22 mouse cellular contexts compared by ENCODE assay signal in genomic region chr8:13206290-13206689, GRCm38 (mm10). TPM values are rescaled to one million over a fixed set of nuclear protein-coding genes. Genes with fewer than 3 reads are reported as not detected.
DNase-seq lines count a peak whose midpoint lies in the region; ATAC-seq and TF ChIP-seq lines count a peak whose summit lies in the region.
"Had no signal": no experiment of that assay in that cellular context is flagged by ENCODE, and none has a peak within 500 bp of the region (broad histone marks: within the 10 kb centered on the region; RNA-seq: fewer than 3 reads in every experiment).

No protein-coding gene starts in this region.

- 31% methylated on average over 5 of the region's 5 CpGs for WGBS in liver, embryonic 13.5 days (ENCODE audit: insufficient replicate concordance)
- WGBS in stomach, postnatal 0 days: 28% methylated on average over 5 of the region's 5 CpGs

- no peaks in the 10 kb centered on the region for H3K27me3 ChIP-seq in megakaryocyte, embryonic 14.5 days (replicated peaks)
- H3K27me3 ChIP-seq in liver, embryonic 13.5 days: no peaks in the 10 kb centered on the region
- H3K27me3 ChIP-seq in stomach, postnatal 0 days (ENCODE audit: control insufficient read depth, insufficient read depth, low read length): no peaks in the 10 kb centered on the region

- no peak for ATAC-seq in megakaryocyte, adult 5-6 weeks (ENCODE audit: poor library complexity, severe bottlenecking)
- ATAC-seq in liver, embryonic 13.5 days (ENCODE audit: low read depth): no peak
- ATAC-seq in stomach, postnatal 0 days (ENCODE audit: low FRiP score, low TSS enrichment): peak; percentile 73
- ATAC-seq: activated CD4-positive, CD25-positive, alpha-beta regulatory T cell, adult 4 months had no signal

- peak overlapping the region; percentile 90 for H3K27ac ChIP-seq in liver, embryonic 13.5 days
- peak overlapping the region; percentile 84 for H3K27ac ChIP-seq in stomach, postnatal 0 days (replicated peaks)
- H3K27ac ChIP-seq: embryonic facial prominence, embryonic 15.5 days; forebrain, embryonic 12.5 days; hindbrain, embryonic 15.5 days; limb, embryonic 12.5 days; lung, embryonic 15.5 days had no signal

- H3K36me3 ChIP-seq in megakaryocyte, embryonic 14.5 days (replicated peaks; ENCODE audit: low read length): peaks cover 24% of the 10 kb centered on the region
- peaks cover 9% of the 10 kb centered on the region; the same call in 1 of the 2 replicates for H3K36me3 ChIP-seq in liver, embryonic 13.5 days
- H3K36me3 ChIP-seq in stomach, postnatal 0 days (ENCODE audit: control insufficient read depth, insufficient read depth, low read length): no peaks in the 10 kb centered on the region
- H3K36me3 ChIP-seq: embryonic facial prominence, embryonic 15.5 days; forebrain, embryonic 12.5 days; hindbrain, embryonic 15.5 days; limb, embryonic 12.5 days; lung, embryonic 15.5 days had no signal

- peak overlapping the region; percentile 18 for H3K4me3 ChIP-seq in megakaryocyte, embryonic 14.5 days (replicated peaks)
- no peak overlapping the region for H3K4me3 ChIP-seq in liver, embryonic 13.5 days (replicated peaks)
- no peak overlapping the region for H3K4me3 ChIP-seq in stomach, postnatal 0 days (ENCODE audit: low read depth, low read length)
- H3K4me3 ChIP-seq: embryonic facial prominence, embryonic 15.5 days; forebrain, embryonic 12.5 days; hindbrain, embryonic 15.5 days; limb, embryonic 12.5 days; lung, embryonic 15.5 days had no signal

- TF ChIP-seq EP300 in stomach, postnatal 0 days (optimal IDR thresholded peaks at IDR 0.05): no peak

- peak overlapping the region; percentile 64 for H3K4me2 ChIP-seq in liver, embryonic 13.5 days
- H3K4me2 ChIP-seq in stomach, postnatal 0 days (replicated peaks; ENCODE audit: low read depth): no peak overlapping the region
- H3K4me2 ChIP-seq: embryonic facial prominence, embryonic 15.5 days; forebrain, embryonic 12.5 days; heart, embryonic 11.5 days; hindbrain, embryonic 15.5 days; limb, embryonic 12.5 days; lung, embryonic 15.5 days had no signal

- peak overlapping the region; percentile 53; the same call in 1 of the 2 replicates for H3K9ac ChIP-seq in liver, embryonic 13.5 days
- H3K9ac ChIP-seq in stomach, postnatal 0 days (ENCODE audit: low read length): no peak overlapping the region
- H3K9ac ChIP-seq: embryonic facial prominence, embryonic 15.5 days; forebrain, embryonic 12.5 days; hindbrain, embryonic 15.5 days; limb, embryonic 12.5 days; lung, embryonic 15.5 days had no signal

- peak; percentile 85 for DNase-seq in R1 (ENCODE audit: low read depth, low spot score)
- DNase-seq in liver, embryonic 13.5 days: no peak
- peak; percentile 75 for DNase-seq in stomach, postnatal 0 days (ENCODE audit: low spot score)
- no peak for DNase-seq in right cerebral cortex, postnatal 36 days (ENCODE audit: low spot score in 2 of 2)
- DNase-seq in layer of hippocampus, postnatal 14 days (ENCODE audit: low spot score in 2 of 2): no peak
- DNase-seq: cerebellum, adult 9-11 months; embryo, embryonic 11 days; gastrocnemius, postnatal 25 days; heart, postnatal 36 days; kidney, adult 2 months; kidney, postnatal 14 days; thymus, postnatal 4 days had no signal

- TF ChIP-seq CTCF in stomach, postnatal 0 days (IDR thresholded peaks at IDR 0.05; ENCODE audit: low read depth): no peak

- H3K9me3 ChIP-seq in megakaryocyte, embryonic 14.5 days: no peaks in the 10 kb centered on the region
- H3K9me3 ChIP-seq in liver, embryonic 13.5 days (replicated peaks): no peaks in the 10 kb centered on the region
- H3K9me3 ChIP-seq in stomach, postnatal 0 days (ENCODE audit: control insufficient read depth, low read length): no peaks in the 10 kb centered on the region
- H3K9me3 ChIP-seq: embryonic facial prominence, embryonic 15.5 days; forebrain, embryonic 12.5 days; hindbrain, embryonic 15.5 days; limb, embryonic 12.5 days; lung, embryonic 15.5 days had no signal

- H3K4me1 ChIP-seq in megakaryocyte, embryonic 14.5 days: peaks cover 95% of the 10 kb centered on the region
- H3K4me1 ChIP-seq in liver, embryonic 13.5 days (replicated peaks): peaks cover 94% of the 10 kb centered on the region
- no peaks in the 10 kb centered on the region; the same call in 1 of the 2 replicates for H3K4me1 ChIP-seq in stomach, postnatal 0 days (replicated peaks; ENCODE audit: control insufficient read depth, insufficient read depth)
- H3K4me1 ChIP-seq: limb, embryonic 12.5 days had no signal

RNA-seq across cellular contexts. Expression of gene Grtp1, which starts 5.9 kb away (rescaled TPM):
- 16.8 and 26.7 TPM in 2 replicates for polyA plus RNA-seq in megakaryocyte, embryonic 14.5 days (2012; ENCODE audit: insufficient read depth, low replicate concordance)
- 0.22 and 0.80 TPM in 2 replicates for total RNA-seq in megakaryocyte, adult 5-6 weeks (2015)
- 0.53 TPM in 1 of 2 replicates, not detected in the other for total RNA-seq in megakaryocyte, adult 5-6 weeks (2017)
- 11.5 and 13.1 TPM in 2 replicates for polyA plus RNA-seq in liver, embryonic 13.5 days (2015; fragmentation: Nextera tagmentation; extraction: Ambion mirVana)
- polyA plus RNA-seq in stomach, postnatal 0 days (2015; fragmentation: Nextera tagmentation; extraction: Ambion mirVana): 30.6 and 31.8 TPM in 2 replicates
- total RNA-seq in layer of hippocampus, postnatal 14 days (2021): 1 to 10 TPM; 6.2 to 8.4 TPM

RNA-seq across cellular contexts. Expression of gene Lamp1, which starts 47.3 kb away (rescaled TPM):
- polyA plus RNA-seq in megakaryocyte, embryonic 14.5 days (2012; ENCODE audit: insufficient read depth, low replicate concordance): 228 and 359 TPM in 2 replicates
- total RNA-seq in megakaryocyte, adult 5-6 weeks (2015): 609 and 613 TPM in 2 replicates
- total RNA-seq in megakaryocyte, adult 5-6 weeks (2017): 770 and 822 TPM in 2 replicates
- 179 and 196 TPM in 2 replicates for polyA plus RNA-seq in liver, embryonic 13.5 days (2015; fragmentation: Nextera tagmentation; extraction: Ambion mirVana)
- polyA plus RNA-seq in stomach, postnatal 0 days (2015; fragmentation: Nextera tagmentation; extraction: Ambion mirVana): 260 and 278 TPM in 2 replicates
- total RNA-seq in layer of hippocampus, postnatal 14 days (2021): 100 to 1,000 TPM; 318 to 321 TPM

RNA-seq across cellular contexts. Expression of gene Adprhl1, which starts 47.7 kb away (rescaled TPM):
- polyA plus RNA-seq in megakaryocyte, embryonic 14.5 days (2012; ENCODE audit: insufficient read depth, low replicate concordance): 0.11 TPM in 1 of 2 replicates, not detected in the other
- total RNA-seq in megakaryocyte, adult 5-6 weeks (2015): not detected in 2 replicates
- total RNA-seq in megakaryocyte, adult 5-6 weeks (2017): not detected in 2 replicates
- 0.07 and 0.57 TPM in 2 replicates for polyA plus RNA-seq in liver, embryonic 13.5 days (2015; fragmentation: Nextera tagmentation; extraction: Ambion mirVana)
- 0.42 and 0.50 TPM in 2 replicates for polyA plus RNA-seq in stomach, postnatal 0 days (2015; fragmentation: Nextera tagmentation; extraction: Ambion mirVana)
- total RNA-seq in layer of hippocampus, postnatal 14 days (2021): 1 to 10 TPM; 1.5 to 1.6 TPM
- total RNA-seq: megakaryocyte progenitor cell, adult 5-6 weeks had no signal
- polyA plus RNA-seq: activated CD4-positive, CD25-positive, alpha-beta regulatory T cell, adult 4 months; forebrain, embryonic 12.5 days had no signal

Comparison
In these comparisons a context has a peak if more than half of its experiments do, and no peak if none do; other contexts are left out.
1. DNase-seq: peak in R1 (single experiment) and stomach, postnatal 0 days (single experiment); none in liver, embryonic 13.5 days (single experiment), right cerebral cortex, postnatal 36 days (0 of 2) and layer of hippocampus, postnatal 14 days (0 of 2).